Mouse (Mus musculus) layer of hippocampus, adult 2 months (tissue): ENCODE data around the gene Ptcd3. TPM values are rescaled to one million over a fixed set of nuclear protein-coding genes. Genes with fewer than 3 reads are reported as not detected.
"Not testable (repeated sequence)": the region's sequence is repeated elsewhere in the genome, so short reads cannot be mapped to it uniquely, and the experiment has no call there.

Source experiments
- DNase-seq, 2 experiments: peaks; one replicate each; pipeline ENCODE4 v3.0.0; 2022; ENCODE audit warnings: low spot score in 2 of 2
- H3K27ac ChIP-seq: fragments of 200-600 bp; 2 replicates; pipeline ENCODE4 v1.8.1; 2022
- H3K4me3 ChIP-seq: fragments of 200-600 bp; 2 replicates; pipeline ENCODE4 v1.8.1; 2022; ENCODE audit warnings: mild to moderate bottlenecking
- CTCF ChIP-seq: fragments of 200-600 bp; conservative IDR thresholded peaks from 2 replicates; pipeline ENCODE4 v1.8.1; 2022; ENCODE audit warnings: antibody characterized with exemption, mild to moderate bottlenecking, moderate library complexity
- long read RNA-seq, 2 experiments: library from polyadenylated mRNA; stranded (forward); transcript quantifications; one replicate each; pipeline ENCODE4 v2.0.0; 2021; ENCODE audit warnings: borderline mapping rate in 2 of 2
- total RNA-seq, 2 experiments: library from RNA; stranded (reverse); gene quantifications; 2 replicates each; pipeline ENCODE4 v1.2.3; 2021

The Ptcd3 gene
- total RNA-seq, result 10 to 100 TPM; 71.0 to 74.8 TPM
- long read RNA-seq, experiment 1, partial matches to known transcripts, result 1 of 25 reads
- long read RNA-seq, experiment 1, other reads (novel, unspliced or antisense), result 24 of 25 reads
- long read RNA-seq, experiment 2, partial matches to known transcripts, result 0 of 39 reads
- long read RNA-seq, experiment 2, other reads (novel, unspliced or antisense), result 37 of 39 reads

- H3K4me3 ChIP-seq, result peak within 1 kb of the TSS; percentile 80
- peak; percentile 88 to 95 for DNase-seq
- no peak; the same call in 1 of the 2 replicates for TF ChIP-seq CTCF
- peak within 1 kb of the TSS; percentile 98 for H3K27ac ChIP-seq
These were observed at the start of gene Ptcd3, which contains the start of gene Polr1a for GRCm38 (mm10) chr6:71908481-71909381. Gene Ptcd3 (minus strand): TSS chr6:71908750. Gene Polr1a (plus strand): TSS chr6:71909053.

GRCm38 (mm10) chr6:71951192-71951591 is 42.6 kb upstream of the Ptcd3 start:
- TF ChIP-seq CTCF, result no peak
- DNase-seq, result no peak
- Histone ChIP-seq H3K4me3 (no peak overlapping the region), H3K27ac (no peak overlapping the region)

GRCm38 (mm10) chr6:71950592-71950991 is 42.0 kb upstream of the Ptcd3 start:
- no peak overlapping the region for H3K27ac ChIP-seq
- no peak for TF ChIP-seq CTCF
- DNase-seq, result no peak
- H3K4me3 ChIP-seq, result no peak overlapping the region

GRCm38 (mm10) chr6:71949721-71950120 is 41.2 kb upstream of the Ptcd3 start:
- H3K4me3 ChIP-seq, result no peak overlapping the region
- TF ChIP-seq CTCF, result no peak
- H3K27ac ChIP-seq, result no peak overlapping the region
- no peak for DNase-seq

GRCm38 (mm10) chr6:71946121-71946520 is 37.6 kb upstream of the Ptcd3 start:
- no peak overlapping the region for H3K27ac ChIP-seq

GRCm38 (mm10) chr6:71945101-71945500 is 36.6 kb upstream of the Ptcd3 start:
- peak in 1 of 2 experiments; percentile 36 for DNase-seq
- no peak for TF ChIP-seq CTCF
- no peak overlapping the region for H3K27ac ChIP-seq
- no peak overlapping the region for H3K4me3 ChIP-seq

More at GRCm38 (mm10) chr6:71946121-71946520, 37.6 kb upstream of the Ptcd3 start:
- peak; percentile 41 for TF ChIP-seq CTCF
- H3K4me3 ChIP-seq, result no peak overlapping the region
- DNase-seq, result no peak

- H3K27ac ChIP-seq, result no peak overlapping the region
- no peak for DNase-seq
- TF ChIP-seq CTCF, result no peak
- H3K4me3 ChIP-seq, result no peak overlapping the region
These were observed 32.4 kb upstream of the Ptcd3 start for GRCm38 (mm10) chr6:71940912-71941311.

- no peak for TF ChIP-seq CTCF
- DNase-seq, result no peak
- H3K27ac ChIP-seq, result no peak overlapping the region
- H3K4me3 ChIP-seq, result no peak overlapping the region
These were observed 27.2 kb upstream of the Ptcd3 start for GRCm38 (mm10) chr6:71935737-71936136.

GRCm38 (mm10) chr6:71934081-71934556 is 25.6 kb upstream of the Ptcd3 start:
- DNase-seq, result no peak
- 0 out of 2 replicates have a peak overlapping the region, but pooled peaks have one; percentile 11 for H3K27ac ChIP-seq
- TF ChIP-seq CTCF, result no peak

GRCm38 (mm10) chr6:71932347-71932746 is 23.8 kb upstream of the Ptcd3 start:
- Histone ChIP-seq H3K27ac (no peak overlapping the region), H3K4me3 (no peak overlapping the region)
- TF ChIP-seq CTCF, result no peak
- no peak for DNase-seq

More at GRCm38 (mm10) chr6:71934081-71934556, 25.6 kb upstream of the Ptcd3 start:
- H3K4me3 ChIP-seq, result no peak overlapping the region

GRCm38 (mm10) chr6:71930830-71931437 is 22.4 kb upstream of the Ptcd3 start:
- no peak for TF ChIP-seq CTCF
- no peak overlapping the region for H3K27ac ChIP-seq
- no peak for DNase-seq
- H3K4me3 ChIP-seq, result no peak overlapping the region

GRCm38 (mm10) chr6:71930053-71930452 is 21.5 kb upstream of the Ptcd3 start:
- Histone ChIP-seq H3K4me3 (no peak overlapping the region), H3K27ac (no peak overlapping the region)
- no peak for TF ChIP-seq CTCF
- DNase-seq, result no peak

GRCm38 (mm10) chr6:71927911-71928310 is 19.4 kb upstream of the Ptcd3 start:
- H3K4me3 ChIP-seq, result no peak overlapping the region
- TF ChIP-seq CTCF, result peak; percentile 90
- DNase-seq, result peak; percentile 40 to 79
- H3K27ac ChIP-seq, result no peak overlapping the region

- H3K27ac ChIP-seq, H3K4me3 ChIP-seq, DNase-seq: not testable (repeated sequence)
These were observed 16.7 kb upstream of the Ptcd3 start for GRCm38 (mm10) chr6:71925233-71925632.
